Mouse (Mus musculus) R1 (cell line): ENCODE data around the gene Spin2f.
"Not testable (repeated sequence)": the region's sequence is repeated elsewhere in the genome, so short reads cannot be mapped to it uniquely, and the experiment has no call there.

Experiments
- DNase-seq: peaks from one replicate; pipeline ENCODE4 v3.0.0-alpha.2; 2018; ENCODE audit warnings: low read depth, low spot score

The Spin2f gene

DNA sequence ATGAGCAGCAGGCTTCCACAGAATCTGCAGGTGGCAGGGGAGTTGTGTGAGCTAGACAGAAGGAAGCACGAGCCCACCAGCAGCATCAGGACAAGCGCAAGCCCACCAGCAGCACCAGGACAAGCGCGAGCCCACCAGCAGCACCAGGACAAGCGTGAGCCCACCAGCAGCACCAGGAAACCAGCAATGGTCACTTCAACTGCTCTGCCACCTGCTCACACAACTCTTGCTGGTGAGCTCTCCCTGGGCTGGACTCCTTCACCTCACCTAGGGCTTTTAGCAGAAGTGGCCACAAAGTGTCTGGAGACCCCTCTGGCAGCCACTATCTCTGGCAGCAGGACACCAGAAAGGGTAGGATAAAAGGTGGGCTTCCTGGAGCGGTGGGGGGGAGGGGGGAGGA is at the start of gene Spin2f:
Spin2f (plus strand) TSS at position 301 of the 400 bp plus-strand sequence.
- DNase-seq: not testable (repeated sequence)

DNA sequence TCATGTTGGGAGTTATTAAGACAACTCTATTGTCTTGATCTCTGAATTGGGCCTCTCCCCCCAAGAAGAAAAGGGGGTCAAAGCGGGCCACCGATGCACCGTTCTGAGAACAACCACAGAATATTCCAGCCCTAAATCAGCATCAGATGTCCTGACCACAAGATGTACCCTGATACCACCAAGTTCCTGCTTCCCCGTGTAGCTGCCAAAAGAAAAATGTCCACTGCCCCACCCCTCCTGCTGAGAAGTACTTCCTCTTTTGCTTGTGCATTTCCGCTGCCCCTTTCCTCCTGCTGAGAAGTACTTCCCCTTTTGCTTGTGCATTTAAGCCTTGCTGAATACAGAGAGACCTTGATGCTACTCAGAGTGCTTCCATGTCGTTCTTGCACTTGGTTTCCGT is 41.6 kb upstream of the Spin2f start:
- DNase-seq: peak; percentile 27

DNA sequence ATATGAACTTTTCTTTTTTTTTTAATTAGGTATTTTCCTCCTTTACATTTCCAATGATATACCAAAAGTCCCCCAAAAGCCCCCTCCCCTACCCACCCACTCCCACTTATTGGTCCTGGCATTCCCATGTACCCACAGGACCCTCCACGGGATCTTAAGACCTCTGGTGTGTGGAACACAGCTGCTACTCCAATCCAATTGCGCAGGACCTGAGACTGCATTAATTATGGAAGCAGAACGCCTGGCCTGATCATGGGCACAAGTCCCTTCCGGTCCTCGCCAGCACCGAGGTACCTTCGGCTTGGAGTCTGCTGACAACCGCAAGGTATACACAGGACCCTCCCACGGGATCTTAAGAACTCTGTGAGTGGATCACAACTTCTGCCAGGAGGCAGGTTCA is 30.2 kb upstream of the Spin2f start:
- DNase-seq: not testable (repeated sequence)

DNA sequence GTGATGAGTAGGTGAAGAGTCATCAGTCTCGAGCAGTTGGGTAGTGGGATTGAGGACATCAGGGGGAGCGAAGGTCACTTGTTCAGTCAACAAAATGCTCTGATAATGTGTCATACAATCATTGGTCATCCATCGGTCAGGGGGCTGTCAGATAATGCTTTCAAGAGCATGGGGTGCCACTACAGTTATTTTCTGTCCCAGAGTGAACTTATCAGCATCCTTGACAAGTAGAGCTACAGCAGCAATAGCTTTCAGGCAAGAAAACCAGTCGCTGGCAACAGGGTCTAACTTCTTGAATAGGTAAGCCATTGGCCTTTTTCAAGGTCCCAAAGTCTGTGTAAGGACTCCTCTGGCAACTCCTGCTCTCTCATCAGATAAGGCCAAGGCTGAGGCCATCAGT is 18.6 kb upstream of the Spin2f start:
- DNase-seq: not testable (repeated sequence)

DNA sequence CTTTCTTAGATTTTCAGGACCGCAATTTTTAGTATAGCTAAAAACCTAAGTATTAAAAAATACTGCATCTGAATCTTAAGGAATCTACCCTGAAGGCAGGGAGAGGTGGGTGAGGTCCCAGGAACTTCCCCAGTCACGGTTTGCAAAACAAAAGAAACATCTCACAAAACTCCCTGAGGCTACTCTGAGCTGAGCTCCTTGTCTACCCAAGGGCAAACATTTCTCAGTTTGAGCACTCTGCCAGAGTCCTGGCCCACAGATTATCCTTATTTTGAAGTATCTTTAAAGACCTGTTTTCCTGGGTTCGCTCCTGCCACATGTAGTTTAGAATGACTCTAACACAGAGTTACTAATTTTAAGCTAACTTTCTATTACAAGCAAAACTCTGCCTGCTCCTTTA is 11.9 kb upstream of the Spin2f start:
- DNase-seq: peak; percentile 44
